Mouse (Mus musculus) neural tube, embryonic 13.5 days (tissue): ENCODE measurements around the gene Gm498. TPM values are rescaled to one million over a fixed set of nuclear protein-coding genes. Genes with fewer than 3 reads are reported as not detected.

Experiments used
- ATAC-seq: fragments of 200-750 bp; cut with Nextera tagmentation; 2 replicates; pipeline ENCODE4 v1.8.0; 2017; ENCODE audit warnings: low read depth, mild to moderate bottlenecking, moderate TSS enrichment, moderate library complexity
- H3K27ac ChIP-seq: fragments of 300-500 bp; sonication (generic); replicated peaks from 2 replicates; pipeline ENCODE4 v1.5.1; 2015; ENCODE audit warnings: moderate library complexity, mild to moderate bottlenecking, inconsistent platforms
- H3K27me3 ChIP-seq: fragments of 300-500 bp; sonication (generic); 2 replicates; pipeline ENCODE4 v1.6.1; 2015; ENCODE audit warnings: mild to moderate bottlenecking, inconsistent platforms
- H3K36me3 ChIP-seq: fragments of 300-500 bp; sonication (generic); 2 replicates; pipeline ENCODE4 v1.6.1; 2015; ENCODE audit warnings: mild to moderate bottlenecking, inconsistent platforms
- H3K4me1 ChIP-seq: fragments of 300-500 bp; sonication (generic); replicated peaks from 2 replicates; pipeline ENCODE4 v1.6.1; 2015; ENCODE audit warnings: inconsistent platforms
- H3K4me2 ChIP-seq: fragments of 300-500 bp; sonication (generic); 2 replicates; pipeline ENCODE4 v1.6.1; 2015; ENCODE audit warnings: inconsistent platforms, mild to moderate bottlenecking, moderate library complexity
- H3K4me3 ChIP-seq: fragments of 300-500 bp; sonication (generic); 2 replicates; pipeline ENCODE4 v1.5.1; 2015; ENCODE audit warnings: mild to moderate bottlenecking, inconsistent platforms
- H3K9ac ChIP-seq: fragments of 300-500 bp; sonication (generic); 2 replicates; pipeline ENCODE4 v1.6.1; 2015; ENCODE audit warnings: moderate library complexity, mild to moderate bottlenecking, inconsistent platforms
- H3K9me3 ChIP-seq: fragments of 300-500 bp; sonication (generic); 2 replicates; pipeline ENCODE4 v1.6.1; 2016; ENCODE audit warnings: inconsistent platforms
- WGBS: fragments of 180-500 bp; shearing (Covaris S2); methylation state at CpG from one replicate; pipeline ENCODE4 v1.1.7; 2015; 5-methylcytosine and 5-hydroxymethylcytosine counted together
- polyA plus RNA-seq: library from polyadenylated mRNA; unstranded; fragments of >200 nt; fragmentation: Nextera tagmentation; extraction: Ambion mirVana; gene quantifications from 2 replicates; pipeline ENCODE4 v1.2.1, GENCODE M21; 2015

The Gm498 gene
- polyA plus RNA-seq, 1 experiment from 2014 or later = not detected

- Histone ChIP-seq H3K9ac (no peak overlapping the region), H3K4me3 (no peak overlapping the region), H3K9me3 (no peaks in the 10 kb centered on the region), H3K27ac (no peak overlapping the region), H3K4me1 (peaks cover 59% of the 10 kb centered on the region), H3K36me3 (peaks cover 29% of the 10 kb centered on the region), H3K4me2 (no peak overlapping the region), H3K27me3 (no peaks in the 10 kb centered on the region)
- 99% methylated on average over 2 of the region's 2 CpGs for WGBS
- no peak for ATAC-seq
Measured at GRCm38 (mm10) chr7:143834316-143834715, 32.3 kb upstream of the Gm498 start.

GRCm38 (mm10) chr7:143834972-143835371 is 31.7 kb upstream of the Gm498 start:
- H3K27me3 ChIP-seq = no peaks in the 10 kb centered on the region
- H3K4me3 ChIP-seq = no peak overlapping the region
- no peak overlapping the region for H3K4me2 ChIP-seq
- no peaks in the 10 kb centered on the region for H3K9me3 ChIP-seq
- H3K9ac ChIP-seq = no peak overlapping the region
- no peak overlapping the region for H3K27ac ChIP-seq
- no peak for ATAC-seq
- peaks cover 36% of the 10 kb centered on the region for H3K36me3 ChIP-seq
- 82% methylated on average over 3 of the region's 3 CpGs for WGBS
- H3K4me1 ChIP-seq = peaks cover 59% of the 10 kb centered on the region

- WGBS = 89% methylated on average over 3 of the region's 3 CpGs
- Histone ChIP-seq H3K4me3 (no peak overlapping the region), H3K36me3 (peaks cover 64% of the 10 kb centered on the region), H3K4me1 (peaks cover 34% of the 10 kb centered on the region), H3K9ac (no peak overlapping the region), H3K4me2 (no peak overlapping the region), H3K27me3 (no peaks in the 10 kb centered on the region), H3K27ac (no peak overlapping the region), H3K9me3 (no peaks in the 10 kb centered on the region)
- ATAC-seq = no peak
Measured at GRCm38 (mm10) chr7:143837705-143838358, 28.8 kb upstream of the Gm498 start.

GRCm38 (mm10) chr7:143840121-143840520 is 26.5 kb upstream of the Gm498 start:
- peaks cover 11% of the 10 kb centered on the region for H3K4me1 ChIP-seq
- no peaks in the 10 kb centered on the region for H3K9me3 ChIP-seq
- H3K36me3 ChIP-seq = peaks cover 87% of the 10 kb centered on the region
- H3K27ac ChIP-seq = no peak overlapping the region
- no peak for ATAC-seq
- 93% methylated on average over 5 of the region's 5 CpGs for WGBS
- no peak overlapping the region for H3K4me2 ChIP-seq
- H3K27me3 ChIP-seq = no peaks in the 10 kb centered on the region
- no peak overlapping the region for H3K9ac ChIP-seq
- H3K4me3 ChIP-seq = no peak overlapping the region

DNA sequence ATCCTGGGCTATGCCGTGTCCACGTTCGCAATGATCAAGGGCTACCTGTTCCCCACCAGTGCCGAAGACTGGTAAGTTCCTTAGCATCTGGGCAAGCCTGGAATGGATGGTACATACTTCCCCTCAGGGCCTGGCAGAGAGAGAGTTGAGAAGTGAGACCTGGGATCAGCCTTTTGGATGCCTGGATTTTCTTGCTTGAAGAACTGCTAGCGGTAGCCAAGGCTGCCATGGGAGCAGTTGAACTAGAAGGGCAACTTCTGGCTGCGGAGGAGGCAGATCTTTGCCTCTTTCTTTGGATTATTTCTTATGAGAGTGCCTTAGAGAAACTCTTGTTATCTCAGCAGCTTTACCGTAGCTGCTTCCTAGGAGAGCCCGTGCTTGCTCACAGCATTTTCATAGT is 25.3 kb upstream of the Gm498 start:
- H3K36me3 ChIP-seq = peaks cover 99% of the 10 kb centered on the region
- H3K27ac ChIP-seq = no peak overlapping the region
- no peaks in the 10 kb centered on the region for H3K4me1 ChIP-seq
- ATAC-seq = no peak
- no peak overlapping the region for H3K4me2 ChIP-seq
- WGBS = 97% methylated on average over 8 of the region's 8 CpGs
- H3K27me3 ChIP-seq = no peaks in the 10 kb centered on the region
- no peak overlapping the region for H3K4me3 ChIP-seq
- no peaks in the 10 kb centered on the region for H3K9me3 ChIP-seq
- H3K9ac ChIP-seq = no peak overlapping the region

GRCm38 (mm10) chr7:143848127-143848767 is 18.4 kb upstream of the Gm498 start:
- ATAC-seq = no peak
- Histone ChIP-seq H3K27me3 (no peaks in the 10 kb centered on the region), H3K4me1 (no peaks in the 10 kb centered on the region), H3K36me3 (peaks cover 59% of the 10 kb centered on the region), H3K4me2 (no peak overlapping the region), H3K27ac (no peak overlapping the region), H3K9ac (no peak overlapping the region), H3K9me3 (no peaks in the 10 kb centered on the region), H3K4me3 (no peak overlapping the region)
- 91% methylated on average over 5 of the region's 5 CpGs for WGBS

- peaks cover 53% of the 10 kb centered on the region for H3K36me3 ChIP-seq
- WGBS = 90% methylated on average over 8 of the region's 8 CpGs
- no peak for ATAC-seq
Measured at GRCm38 (mm10) chr7:143848768-143849482, 17.7 kb upstream of the Gm498 start.

DNA sequence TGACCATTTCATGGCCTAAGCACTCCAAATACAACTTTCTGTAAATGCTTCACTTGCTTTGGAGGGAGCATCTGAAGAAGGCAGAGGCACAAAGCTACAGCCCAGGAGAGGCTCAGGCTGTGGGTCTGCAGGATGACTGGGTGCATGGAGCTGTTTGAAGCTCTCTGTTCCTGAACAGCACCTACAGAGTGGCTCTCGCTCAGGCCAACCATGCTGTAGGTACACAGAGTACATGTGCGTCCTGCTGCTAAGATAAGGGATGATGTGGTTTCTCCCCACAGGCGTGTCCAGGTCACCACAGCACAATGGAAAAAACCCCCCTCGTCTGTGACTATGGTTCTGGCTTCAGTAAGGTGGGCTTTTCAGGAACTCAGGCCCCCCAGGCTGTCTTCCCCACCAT is 2.2 kb downstream of the Gm498 start:
- H3K9me3 ChIP-seq = 0 out of 2 replicates have a peak, but pooled peaks cover 2% of the 10 kb centered on the region
- no peak overlapping the region for H3K4me3 ChIP-seq
- WGBS = 87% methylated on average over 4 of the region's 4 CpGs
- no peaks in the 10 kb centered on the region for H3K4me1 ChIP-seq
- H3K9ac ChIP-seq = no peak overlapping the region
- no peaks in the 10 kb centered on the region for H3K36me3 ChIP-seq
- no peak overlapping the region for H3K4me2 ChIP-seq
- H3K27me3 ChIP-seq = no peaks in the 10 kb centered on the region
- no peak overlapping the region for H3K27ac ChIP-seq
- ATAC-seq = no peak

More at GRCm38 (mm10) chr7:143848768-143849482, 17.7 kb upstream of the Gm498 start:
- Histone ChIP-seq H3K4me3 (no peak overlapping the region), H3K4me1 (no peaks in the 10 kb centered on the region), H3K9me3 (no peaks in the 10 kb centered on the region), H3K27me3 (no peaks in the 10 kb centered on the region), H3K9ac (no peak overlapping the region), H3K4me2 (no peak overlapping the region), H3K27ac (no peak overlapping the region)

- Histone ChIP-seq H3K4me3 (no peak overlapping the region), H3K27me3 (no peaks in the 10 kb centered on the region), H3K4me2 (no peak overlapping the region), H3K27ac (no peak overlapping the region), H3K36me3 (no peaks in the 10 kb centered on the region), H3K9me3 (no peaks in the 10 kb centered on the region), H3K9ac (no peak overlapping the region), H3K4me1 (no peaks in the 10 kb centered on the region)
- WGBS = 80% methylated on average over 6 of the region's 6 CpGs
- no peak for ATAC-seq
Measured at GRCm38 (mm10) chr7:143883717-143884116, 17.1 kb downstream of the Gm498 start.

GRCm38 (mm10) chr7:143891146-143891545 is 24.5 kb downstream of the Gm498 start:
- no peaks in the 10 kb centered on the region for H3K27me3 ChIP-seq
- no peaks in the 10 kb centered on the region for H3K4me1 ChIP-seq
- H3K27ac ChIP-seq = no peak overlapping the region
- no peak for ATAC-seq
- H3K4me3 ChIP-seq = no peak overlapping the region
- no peak overlapping the region for H3K4me2 ChIP-seq
- no peaks in the 10 kb centered on the region for H3K36me3 ChIP-seq
- no peaks in the 10 kb centered on the region for H3K9me3 ChIP-seq
- no peak overlapping the region for H3K9ac ChIP-seq
- WGBS = 72% methylated on average over 2 of the region's 2 CpGs

DNA sequence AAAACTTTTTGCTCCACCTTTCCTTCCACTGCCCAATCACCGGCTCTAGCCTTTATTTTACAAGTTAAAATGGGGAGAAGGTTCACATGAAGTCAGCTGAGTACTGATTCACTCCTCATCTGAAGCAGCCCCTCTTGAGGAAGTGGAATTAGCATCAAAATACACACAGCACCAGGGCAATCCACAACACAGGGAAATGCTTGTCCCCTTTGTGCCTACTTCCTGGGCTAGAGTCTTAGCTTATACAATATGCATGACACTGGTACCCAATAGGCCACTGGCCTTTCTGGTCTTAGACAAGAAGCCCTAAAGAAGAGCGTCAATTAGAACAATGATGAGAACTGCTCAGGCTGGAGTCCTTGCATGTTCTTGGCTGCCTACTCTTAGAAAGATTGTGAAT is 25.7 kb downstream of the Gm498 start:
- H3K9ac ChIP-seq = no peak overlapping the region
- no peak overlapping the region for H3K27ac ChIP-seq
- WGBS = 53% methylated on average over 2 of the region's 2 CpGs
- H3K9me3 ChIP-seq = no peaks in the 10 kb centered on the region
- no peak for ATAC-seq
- H3K4me2 ChIP-seq = no peak overlapping the region
- H3K4me3 ChIP-seq = no peak overlapping the region
- H3K27me3 ChIP-seq = no peaks in the 10 kb centered on the region
- H3K4me1 ChIP-seq = no peaks in the 10 kb centered on the region
- H3K36me3 ChIP-seq = no peaks in the 10 kb centered on the region

GRCm38 (mm10) chr7:143900667-143901066 is 34.0 kb downstream of the Gm498 start:
- Histone ChIP-seq H3K4me1 (no peaks in the 10 kb centered on the region), H3K4me2 (no peak overlapping the region), H3K36me3 (no peaks in the 10 kb centered on the region), H3K9me3 (no peaks in the 10 kb centered on the region), H3K27ac (no peak overlapping the region), H3K4me3 (no peak overlapping the region), H3K27me3 (no peaks in the 10 kb centered on the region), H3K9ac (no peak overlapping the region)
- 21% methylated on average over 2 of the region's 2 CpGs for WGBS
- ATAC-seq = no peak
